Mouse (Mus musculus): ENCODE data around the gene Iqschfp. TPM values are rescaled to one million over a fixed set of nuclear protein-coding genes. Genes with fewer than 3 reads are reported as not detected.
A peak's percentile ranks its signal among the peaks of the same experiment; 100 is the strongest.

Gene Iqschfp
- polyA plus RNA-seq, 1 experiment from 2014 or later = 2.3 TPM

DNA sequence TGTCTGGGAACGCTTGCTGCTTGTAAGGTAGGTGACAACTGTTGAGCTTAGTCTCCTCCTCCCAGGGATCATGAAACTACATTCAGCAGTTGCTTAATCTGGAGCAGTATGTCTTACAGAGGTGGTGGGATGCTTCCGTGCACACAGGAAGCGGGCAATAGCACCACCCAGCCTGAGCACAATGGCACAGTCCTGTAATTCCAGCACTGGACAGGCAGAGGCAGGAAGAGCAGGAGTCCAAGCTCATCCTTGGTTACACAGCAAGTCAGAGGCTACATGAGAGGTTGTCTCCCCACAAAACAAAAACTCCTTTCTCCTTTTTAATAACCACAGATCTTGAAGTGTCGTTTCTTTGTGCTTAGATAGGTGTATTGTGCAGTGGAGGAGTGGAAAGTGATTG, 619.7 kb downstream of the Iqschfp start:
- H3K4me2 ChIP-seq = no peak overlapping the region
- no peaks in the 10 kb centered on the region for H3K36me3 ChIP-seq (ENCODE audit: poor library complexity, severe bottlenecking)
- peaks cover 31% of the 10 kb centered on the region for H3K4me1 ChIP-seq
- H3K9me3 ChIP-seq (replicated peaks) = no peaks in the 10 kb centered on the region
- WGBS = 85% methylated on average over 4 of the region's 4 CpGs
- no peak for ATAC-seq
- H3K4me3 ChIP-seq = no peak overlapping the region
- H3K27ac ChIP-seq = no peak overlapping the region
- H3K9ac ChIP-seq = no peak overlapping the region
- no peaks in the 10 kb centered on the region; the same call in 1 of the 2 replicates for H3K27me3 ChIP-seq

DNA sequence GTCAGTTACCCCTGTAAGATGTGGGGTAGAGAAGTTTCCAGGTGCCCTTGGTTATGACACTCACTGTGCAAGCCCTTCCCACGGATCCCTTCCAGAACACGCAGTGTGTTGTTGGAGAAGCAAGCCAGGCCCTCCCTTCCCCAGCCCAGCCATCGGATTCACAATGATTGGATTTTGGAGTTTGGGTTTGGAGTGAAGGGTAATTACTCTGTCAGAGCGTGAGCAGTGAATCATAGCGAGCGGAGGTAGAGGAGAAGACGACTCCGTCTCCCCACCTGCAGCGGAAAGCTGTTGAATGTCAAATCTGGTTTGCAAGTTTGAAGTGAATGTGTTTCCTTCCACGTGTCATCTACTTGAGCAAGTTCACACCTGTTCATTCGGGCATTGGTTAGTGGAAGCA, 620.3 kb downstream of the Iqschfp start:
- no peak overlapping the region for H3K4me2 ChIP-seq
- peaks cover 37% of the 10 kb centered on the region for H3K4me1 ChIP-seq
- no peak for ATAC-seq
- no peaks in the 10 kb centered on the region for H3K36me3 ChIP-seq (ENCODE audit: poor library complexity, severe bottlenecking)
- H3K4me3 ChIP-seq = no peak overlapping the region
- H3K27me3 ChIP-seq = no peaks in the 10 kb centered on the region; the same call in 1 of the 2 replicates
- H3K27ac ChIP-seq = no peak overlapping the region
- no peak overlapping the region for H3K9ac ChIP-seq
- no peaks in the 10 kb centered on the region for H3K9me3 ChIP-seq (replicated peaks)
- 77% methylated on average over 11 of the region's 11 CpGs for WGBS

DNA sequence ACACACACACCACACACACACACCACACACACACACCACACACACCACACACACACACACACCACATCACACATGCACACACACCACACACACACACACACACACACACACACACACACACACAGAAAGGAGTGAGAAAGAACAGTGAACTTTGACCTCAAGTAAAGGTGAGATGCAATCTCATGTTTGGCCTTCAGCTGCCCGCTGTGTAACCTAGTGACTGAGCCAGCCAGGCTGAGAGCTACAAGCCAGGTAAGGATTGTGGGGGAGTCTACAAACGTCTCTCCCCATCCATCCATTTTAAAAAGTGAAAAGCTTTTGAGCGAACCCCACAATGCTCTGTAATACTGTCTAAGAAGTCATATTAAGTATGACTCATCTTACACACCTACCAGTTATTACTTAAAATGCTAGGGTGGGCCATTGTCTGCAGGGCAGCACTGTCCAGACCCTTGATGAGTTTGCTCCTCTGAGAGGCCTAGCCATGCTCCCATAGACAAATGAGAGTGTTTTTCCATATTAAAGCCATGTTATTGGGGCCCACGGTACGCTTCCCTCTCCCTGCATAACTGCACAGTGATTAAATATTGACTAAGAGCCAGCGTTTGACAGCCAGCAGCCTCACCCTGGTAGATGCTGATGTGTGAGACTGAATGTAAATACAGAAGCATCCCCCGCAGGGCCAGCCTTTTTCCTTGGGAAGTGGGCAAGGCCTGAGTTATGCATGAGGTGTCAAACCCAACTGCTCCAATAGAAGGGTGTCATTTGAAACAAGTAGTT, 621.5 kb downstream of the Iqschfp start:
- peak; percentile 72 for ATAC-seq
- 44% methylated on average over 7 of the region's 7 CpGs for WGBS
- H3K4me1 ChIP-seq = peaks cover 39% of the 10 kb centered on the region
- no peaks in the 10 kb centered on the region for H3K36me3 ChIP-seq (ENCODE audit: poor library complexity, severe bottlenecking)
- no peak overlapping the region for H3K4me2 ChIP-seq
- H3K9ac ChIP-seq = no peak overlapping the region
- H3K27ac ChIP-seq = peak overlapping the region; percentile 35; the same call in 1 of the 2 replicates
- H3K9me3 ChIP-seq (replicated peaks) = no peaks in the 10 kb centered on the region
- H3K4me3 ChIP-seq = no peak overlapping the region
- no peaks in the 10 kb centered on the region; the same call in 1 of the 2 replicates for H3K27me3 ChIP-seq

DNA sequence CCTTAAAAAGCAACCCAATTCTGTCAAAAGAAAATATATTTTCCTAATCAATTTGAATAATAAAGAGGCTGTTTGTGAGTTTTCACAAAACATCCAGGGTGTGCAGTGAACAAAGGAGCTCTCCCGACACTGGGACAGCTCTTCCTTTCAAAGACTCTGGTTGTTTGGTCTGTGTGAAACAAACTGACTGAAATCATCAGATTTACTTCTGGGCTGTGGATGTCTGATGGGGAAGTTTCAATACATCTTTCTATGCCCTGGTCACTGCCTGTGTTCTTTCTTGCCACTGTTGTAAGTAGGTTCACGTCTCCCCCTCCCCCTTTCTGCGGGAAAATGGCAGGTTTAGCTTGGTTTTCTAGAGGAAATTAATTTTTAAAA, 622.1 kb downstream of the Iqschfp start:
- 49% methylated on average over 3 of the region's 3 CpGs for WGBS
- peak overlapping the region; percentile 35; the same call in 1 of the 2 replicates for H3K27ac ChIP-seq
- H3K27me3 ChIP-seq = no peaks in the 10 kb centered on the region; the same call in 1 of the 2 replicates
- no peak overlapping the region for H3K4me2 ChIP-seq
- H3K4me1 ChIP-seq = peaks cover 39% of the 10 kb centered on the region
- peak; percentile 52 for ATAC-seq
- H3K4me3 ChIP-seq = no peak overlapping the region
- H3K9ac ChIP-seq = no peak overlapping the region
- H3K36me3 ChIP-seq (ENCODE audit: poor library complexity, severe bottlenecking) = no peaks in the 10 kb centered on the region
- H3K9me3 ChIP-seq (replicated peaks) = no peaks in the 10 kb centered on the region

DNA sequence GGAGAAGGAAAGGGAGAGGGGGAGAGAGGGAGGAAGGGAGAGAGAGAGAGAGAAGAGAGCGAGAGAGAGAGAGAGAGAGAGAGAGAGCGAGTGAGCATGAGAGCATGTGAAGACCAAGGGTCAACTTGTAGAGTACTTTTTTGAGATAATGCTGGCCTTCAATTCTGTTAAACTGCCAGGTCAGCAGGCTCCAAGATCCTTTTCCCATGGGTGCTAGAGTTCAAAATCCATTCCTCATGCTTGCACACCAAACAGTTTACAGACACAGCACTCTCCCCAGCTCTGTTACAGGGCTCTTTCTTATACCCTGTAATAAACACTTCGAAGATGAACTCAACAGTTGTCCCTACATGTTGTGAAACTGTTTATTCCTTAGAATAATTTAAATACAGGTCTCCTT, 622.7 kb downstream of the Iqschfp start:
- Histone ChIP-seq H3K36me3 (ENCODE audit: poor library complexity, severe bottlenecking) (no peaks in the 10 kb centered on the region), H3K4me1 (peaks cover 39% of the 10 kb centered on the region), H3K27me3 (no peaks in the 10 kb centered on the region; the same call in 1 of the 2 replicates), H3K9ac (no peak overlapping the region), H3K4me2 (no peak overlapping the region), H3K9me3 (replicated peaks) (no peaks in the 10 kb centered on the region), H3K4me3 (no peak overlapping the region), H3K27ac (no peak overlapping the region)
- no peak for ATAC-seq
- WGBS = 84% methylated on average over 3 of the region's 3 CpGs

DNA sequence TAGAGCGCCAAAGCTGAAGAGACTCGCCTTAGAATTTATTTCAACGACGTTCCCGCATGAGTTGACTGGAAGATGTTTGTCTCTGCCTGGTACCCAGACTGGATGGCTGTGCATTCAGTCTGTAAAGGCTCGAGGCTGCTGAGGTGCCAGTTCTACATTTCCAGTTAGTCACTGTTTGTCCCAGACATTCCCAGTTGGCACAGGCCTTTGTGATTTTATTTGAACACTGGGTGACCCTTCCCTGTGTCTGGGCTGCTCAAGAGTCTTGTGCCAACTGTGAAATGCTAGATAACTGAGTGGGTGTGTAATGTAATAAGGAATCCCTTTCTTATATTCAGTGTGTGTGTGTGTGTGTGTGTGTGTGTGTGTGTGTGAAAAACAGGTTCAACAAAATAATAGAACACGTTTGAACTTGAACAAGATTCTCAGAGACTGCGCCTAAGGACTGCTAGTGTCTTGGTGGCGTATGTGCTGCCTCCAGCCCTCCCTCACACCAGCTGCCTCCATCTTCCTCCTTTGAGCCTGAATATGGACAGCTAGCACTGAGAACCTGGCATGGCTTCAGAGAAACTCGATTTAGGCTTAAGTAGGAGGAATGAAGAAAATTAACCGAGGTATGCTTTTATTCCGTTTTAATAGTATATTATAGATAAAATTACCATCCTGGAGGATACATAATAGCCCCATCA, 624.5 kb downstream of the Iqschfp start:
- Histone ChIP-seq H3K4me2 (no peak overlapping the region), H3K9me3 (replicated peaks) (no peaks in the 10 kb centered on the region), H3K27ac (no peak overlapping the region), H3K4me3 (no peak overlapping the region), H3K9ac (no peak overlapping the region), H3K4me1 (peaks cover 39% of the 10 kb centered on the region), H3K27me3 (no peaks in the 10 kb centered on the region; the same call in 1 of the 2 replicates), H3K36me3 (ENCODE audit: poor library complexity, severe bottlenecking) (no peaks in the 10 kb centered on the region)
- 0 out of 2 replicates have a peak, but pooled peaks have one; percentile 23 for ATAC-seq
- 71% methylated on average over 12 of the region's 12 CpGs for WGBS

DNA sequence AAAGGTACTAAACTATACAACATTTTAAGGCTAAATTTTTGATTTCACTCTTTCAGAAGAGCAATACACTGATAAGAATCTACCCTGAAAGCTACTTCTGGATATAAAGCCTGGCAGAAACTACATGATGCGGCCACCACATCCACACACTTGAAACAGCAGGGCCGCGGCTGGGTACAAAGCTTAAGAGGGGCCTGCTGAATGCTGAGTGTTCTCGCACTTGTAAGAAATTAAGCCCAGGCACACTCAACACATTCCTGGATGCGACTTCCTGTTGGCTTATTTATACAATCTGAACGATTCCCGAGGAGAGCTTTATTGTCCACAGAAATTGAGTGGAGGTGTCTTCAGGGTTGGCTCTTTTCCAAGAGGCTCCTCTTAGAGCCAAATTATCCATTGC, 625.2 kb downstream of the Iqschfp start:
- Histone ChIP-seq H3K9ac (no peak overlapping the region), H3K27ac (no peak overlapping the region), H3K4me1 (peaks cover 35% of the 10 kb centered on the region), H3K4me3 (no peak overlapping the region), H3K36me3 (ENCODE audit: poor library complexity, severe bottlenecking) (no peaks in the 10 kb centered on the region), H3K9me3 (replicated peaks) (no peaks in the 10 kb centered on the region), H3K27me3 (no peaks in the 10 kb centered on the region; the same call in 1 of the 2 replicates), H3K4me2 (no peak overlapping the region)
- no peak for ATAC-seq
- WGBS = 39% methylated on average over 7 of the region's 7 CpGs

DNA sequence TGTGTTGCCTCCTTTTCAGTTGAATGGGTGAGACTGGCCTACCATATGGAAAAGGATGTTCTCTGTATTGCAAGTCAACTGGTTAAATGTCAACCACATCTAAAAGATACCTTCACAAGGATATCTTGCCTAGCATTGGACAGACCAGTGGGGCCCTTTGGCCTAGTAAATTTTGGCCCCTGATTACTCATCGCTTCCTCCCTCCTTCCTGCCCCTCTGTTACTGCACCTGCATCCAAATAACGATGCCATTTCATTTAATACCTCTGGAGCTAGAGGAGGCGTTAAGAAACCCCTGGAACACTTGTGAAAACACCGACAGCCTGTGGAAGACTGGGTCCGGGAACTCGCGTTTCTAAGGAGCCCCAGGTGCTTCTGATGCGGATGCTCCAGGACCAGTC, 626.0 kb downstream of the Iqschfp start:
- Histone ChIP-seq H3K4me3 (no peak overlapping the region), H3K36me3 (ENCODE audit: poor library complexity, severe bottlenecking) (no peaks in the 10 kb centered on the region), H3K9ac (no peak overlapping the region), H3K27ac (no peak overlapping the region), H3K9me3 (replicated peaks) (no peaks in the 10 kb centered on the region), H3K4me2 (no peak overlapping the region), H3K27me3 (no peaks in the 10 kb centered on the region), H3K4me1 (peaks cover 27% of the 10 kb centered on the region)
- ATAC-seq = no peak
- 88% methylated on average over 8 of the region's 8 CpGs for WGBS

DNA sequence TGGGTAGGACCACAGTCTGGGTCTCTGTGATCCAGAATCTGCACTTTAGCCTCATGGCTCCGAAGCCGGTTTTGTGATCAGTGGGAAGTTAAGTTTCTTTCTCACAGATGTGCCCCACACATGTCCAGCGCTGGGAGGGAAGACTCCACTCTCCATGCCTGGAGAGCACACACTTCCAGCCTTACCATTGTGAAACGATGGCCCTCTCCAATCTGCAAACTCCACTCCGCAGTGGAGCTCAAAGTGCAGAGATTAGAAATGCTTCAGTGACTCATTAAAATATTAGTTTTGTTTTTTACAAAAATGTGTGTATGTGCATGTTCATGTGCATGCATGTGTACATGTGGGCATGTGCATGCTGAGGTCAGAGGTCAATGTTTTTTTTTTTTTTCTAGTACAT, 626.6 kb downstream of the Iqschfp start:
- Histone ChIP-seq H3K9ac (no peak overlapping the region), H3K4me2 (no peak overlapping the region), H3K36me3 (ENCODE audit: poor library complexity, severe bottlenecking) (no peaks in the 10 kb centered on the region), H3K4me3 (no peak overlapping the region), H3K27me3 (no peaks in the 10 kb centered on the region), H3K9me3 (replicated peaks) (no peaks in the 10 kb centered on the region), H3K27ac (no peak overlapping the region), H3K4me1 (peaks cover 23% of the 10 kb centered on the region)
- 92% methylated on average over 5 of the region's 5 CpGs for WGBS
- no peak for ATAC-seq

DNA sequence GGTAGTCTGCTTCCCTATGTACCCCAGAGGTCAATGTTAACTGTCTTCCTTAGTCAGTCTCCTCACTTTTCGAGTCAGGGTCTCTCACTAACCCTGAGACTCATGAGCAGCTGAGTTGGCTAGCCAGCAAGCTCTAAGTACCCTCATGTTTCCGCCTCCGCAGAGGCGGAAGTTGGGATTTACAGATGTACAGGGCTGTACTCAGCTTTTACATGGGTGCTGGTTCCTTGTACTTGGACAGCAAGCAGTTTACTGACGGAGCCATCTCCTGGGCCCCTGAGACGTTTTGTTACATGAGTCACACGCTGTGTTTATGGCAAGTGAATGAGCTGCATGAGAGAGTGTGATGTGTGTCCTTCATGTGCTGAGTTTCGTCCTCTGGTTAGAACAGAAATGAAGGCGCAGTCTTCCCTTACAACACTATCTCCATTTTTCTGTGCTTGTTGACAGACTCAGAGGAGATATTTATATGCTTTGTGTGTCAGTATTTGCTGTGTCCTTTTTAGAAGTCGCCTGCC, 633.4 kb downstream of the Iqschfp start:
- H3K36me3 ChIP-seq (ENCODE audit: poor library complexity, severe bottlenecking) = no peaks in the 10 kb centered on the region
- no peaks in the 10 kb centered on the region for H3K9me3 ChIP-seq (replicated peaks)
- no peaks in the 10 kb centered on the region for H3K4me1 ChIP-seq
- ATAC-seq = no peak
- H3K4me2 ChIP-seq = no peak overlapping the region
- no peaks in the 10 kb centered on the region for H3K27me3 ChIP-seq
- H3K4me3 ChIP-seq = no peak overlapping the region
- no peak overlapping the region for H3K9ac ChIP-seq
- no peak overlapping the region for H3K27ac ChIP-seq
- WGBS = 92% methylated on average over 10 of the region's 10 CpGs

DNA sequence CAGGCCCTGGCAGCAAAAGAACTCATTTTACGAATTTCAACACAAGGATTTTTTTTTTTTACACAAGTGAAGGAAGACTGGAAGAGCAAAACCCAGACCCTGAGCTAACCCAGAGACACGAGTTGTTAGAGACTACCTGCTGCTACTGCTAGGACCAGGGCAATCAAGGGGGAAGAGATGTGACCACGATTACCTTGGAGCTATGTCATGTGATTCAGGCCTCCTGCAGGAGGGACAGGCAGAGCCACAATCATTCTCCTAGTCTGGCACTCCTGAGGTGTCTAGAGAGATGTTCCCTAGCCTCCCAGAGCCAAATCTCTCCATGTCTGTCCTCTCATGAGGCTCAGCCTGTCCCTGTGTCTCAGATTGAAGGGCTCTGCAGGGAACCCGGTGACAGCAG, 634.4 kb downstream of the Iqschfp start:
- H3K4me1 ChIP-seq = no peaks in the 10 kb centered on the region
- no peaks in the 10 kb centered on the region for H3K9me3 ChIP-seq (replicated peaks)
- H3K27me3 ChIP-seq = no peaks in the 10 kb centered on the region
- H3K4me3 ChIP-seq = no peak overlapping the region
- no peaks in the 10 kb centered on the region for H3K36me3 ChIP-seq (ENCODE audit: poor library complexity, severe bottlenecking)
- H3K4me2 ChIP-seq = no peak overlapping the region
- no peak overlapping the region for H3K9ac ChIP-seq
- no peak overlapping the region for H3K27ac ChIP-seq
- WGBS = 64% methylated on average over 4 of the region's 4 CpGs
- no peak for ATAC-seq

DNA sequence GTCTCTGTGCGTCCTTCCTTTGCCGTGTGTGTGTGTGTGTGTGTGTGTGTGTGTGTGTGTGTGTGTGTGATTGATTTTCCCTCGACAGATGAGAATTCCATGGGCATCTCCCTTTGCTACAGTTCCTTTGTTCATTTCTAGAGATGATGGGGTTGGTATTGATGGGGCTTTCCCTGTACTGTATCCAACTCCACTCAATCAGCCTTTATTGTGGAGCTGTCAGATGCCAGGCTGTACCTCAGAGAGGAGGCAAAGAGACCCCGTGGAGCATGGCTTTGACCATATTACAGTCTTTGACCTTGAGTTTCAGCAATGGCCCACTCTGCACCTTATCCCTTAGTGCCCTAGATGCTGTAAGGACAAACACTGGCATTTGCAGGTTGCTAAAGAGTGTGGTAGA, 635.1 kb downstream of the Iqschfp start:
- no peaks in the 10 kb centered on the region for H3K4me1 ChIP-seq
- H3K27ac ChIP-seq = no peak overlapping the region
- no peak overlapping the region for H3K9ac ChIP-seq
- no peaks in the 10 kb centered on the region for H3K36me3 ChIP-seq (ENCODE audit: poor library complexity, severe bottlenecking)
- 64% methylated on average over 3 of the region's 4 CpGs for WGBS
- H3K4me3 ChIP-seq = no peak overlapping the region
- H3K27me3 ChIP-seq = no peaks in the 10 kb centered on the region
- no peaks in the 10 kb centered on the region for H3K9me3 ChIP-seq (replicated peaks)
- ATAC-seq = no peak
- H3K4me2 ChIP-seq = no peak overlapping the region

Data from forebrain, embryonic 13.5 days (tissue).